Mouse (Mus musculus) B cell, adult (primary cell): ENCODE measurements around the gene Myl6b. TPM values are rescaled to one million over a fixed set of nuclear protein-coding genes. Genes with fewer than 3 reads are reported as not detected.

Experiments used
- total RNA-seq: library from RNA; stranded (reverse); gene quantifications from 4 replicates; pipeline ENCODE4 v1.2.4, GENCODE M21; 2023; ENCODE audit not compliant: inconsistent age

Myl6b gene
- 0.67 to 0.69 TPM in 2 of 4 replicates, not detected in the others for total RNA-seq

GRCm38 (mm10) chr10:128498590-128498989 lies at the start of gene Myl6b:
Gene Myl6b (minus strand): TSS chr10:128498685.

GRCm38 (mm10) chr10:128547361-128548032 lies 49.0 kb upstream of the Myl6b start, which contains the start of gene Zc3h10:
Gene Zc3h10 (minus strand): TSS chr10:128547774.

GRCm38 (mm10) chr10:128525671-128526308 lies 27.3 kb upstream of the Myl6b start, which contains the start of gene Esyt1:
Gene Esyt1 (minus strand): TSS chr10:128525871.

GRCm38 (mm10) chr10:128493695-128494666 lies 4.5 kb downstream of the Myl6b start, which contains the start of gene Myl6:
Gene Myl6 (minus strand): TSS chr10:128494145.

GRCm38 (mm10) chr10:128458719-128459408 lies 39.6 kb downstream of the Myl6b start, which contains the start of gene Smarcc2:
Gene Smarcc2 (plus strand): TSS chr10:128459248.

Other genes starting within 250 kb of the Myl6b start
- 0.48 TPM in 1 of 4 replicates, not detected in the others for gene Apon, start 244.6 kb downstream of the Myl6b start, total RNA-seq
- gene Apof, start 230.0 kb downstream of the Myl6b start, total RNA-seq, result 0.54 to 2.0 TPM (median 0.83 TPM) in 4 replicates
- 109 to 134 TPM (median 120 TPM) in 4 replicates for gene Stat2, start 228.1 kb downstream of the Myl6b start, total RNA-seq
- 0.30 TPM in 1 of 4 replicates, not detected in the others for gene Il23a, start 199.9 kb downstream of the Myl6b start, total RNA-seq
- 57.7 to 65.1 TPM (median 61.2 TPM) in 4 replicates for gene Pan2, start 195.3 kb downstream of the Myl6b start, total RNA-seq
- 19.3 to 27.7 TPM (median 21.7 TPM) in 4 replicates for gene Cnpy2, start 176.2 kb downstream of the Myl6b start, total RNA-seq
- 105 to 106 TPM (median 105 TPM) in 4 replicates for gene Cs, start 161.0 kb downstream of the Myl6b start, total RNA-seq
- gene Coq10a, start 129.7 kb downstream of the Myl6b start, total RNA-seq, result 29.6 to 36.9 TPM (median 33.0 TPM) in 4 replicates
- 66.2 to 68.1 TPM (median 67.1 TPM) in 4 replicates for gene Ankrd52, start 121.6 kb downstream of the Myl6b start, total RNA-seq
- gene Slc39a5, start 97.5 kb downstream of the Myl6b start, total RNA-seq, result 0.83 TPM in 1 of 4 replicates, not detected in the others
- gene Nabp2, start 87.2 kb downstream of the Myl6b start, total RNA-seq, result 49.3 to 60.3 TPM (median 54.7 TPM) in 4 replicates
- 58.7 to 71.1 TPM (median 64.1 TPM) in 4 replicates for gene Rnf41, start 87.0 kb downstream of the Myl6b start, total RNA-seq
- 149 to 158 TPM (median 152 TPM) in 4 replicates for gene Smarcc2, start 39.4 kb downstream of the Myl6b start, total RNA-seq
- gene Myl6, start 4.5 kb downstream of the Myl6b start, total RNA-seq, result 518 to 597 TPM (median 546 TPM) in 4 replicates
- 238 to 249 TPM (median 246 TPM) in 4 replicates for gene Esyt1, start 27.2 kb upstream of the Myl6b start, total RNA-seq
- gene Zc3h10, start 49.1 kb upstream of the Myl6b start, total RNA-seq, result 80.4 to 85.9 TPM (median 83.5 TPM) in 4 replicates
- gene Rpl41, start 50.6 kb upstream of the Myl6b start, total RNA-seq, result 3,879 to 4,089 TPM (median 3,915 TPM) in 4 replicates
- gene Pa2g4, start 67.3 kb upstream of the Myl6b start, total RNA-seq, result 78.9 to 84.1 TPM (median 82.9 TPM) in 4 replicates
- gene Erbb3, start 91.0 kb upstream of the Myl6b start, total RNA-seq, result 1.1 to 1.3 TPM (median 1.1 TPM) in 4 replicates
- gene Rps26, start 128.1 kb upstream of the Myl6b start, total RNA-seq, result 1,201 to 1,335 TPM (median 1,220 TPM) in 4 replicates
- 0.15 TPM in 1 of 4 replicates, not detected in the others for gene Ikzf4, start 147.3 kb upstream of the Myl6b start, total RNA-seq
- gene Suox, start 175.4 kb upstream of the Myl6b start, total RNA-seq, result 7.2 to 8.1 TPM (median 7.7 TPM) in 4 replicates
- 61.7 to 64.7 TPM (median 62.8 TPM) in 4 replicates for gene Rab5b, start 197.6 kb upstream of the Myl6b start, total RNA-seq
- gene Pmel, start 205.5 kb upstream of the Myl6b start, total RNA-seq, result 0.54 to 0.83 TPM (median 0.67 TPM) in 4 replicates
- gene Cdk2, start 206.3 kb upstream of the Myl6b start, total RNA-seq, result 44.0 to 57.4 TPM (median 48.5 TPM) in 4 replicates
- 175 to 191 TPM (median 178 TPM) in 4 replicates for gene Dgka, start 246.2 kb upstream of the Myl6b start, total RNA-seq
- 43.4 to 50.0 TPM (median 45.3 TPM) in 4 replicates for gene Pym1, start 249.2 kb upstream of the Myl6b start, total RNA-seq